Mouse (Mus musculus): ENCODE data around the gene Abhd17c. TPM values are rescaled to one million over a fixed set of nuclear protein-coding genes. Genes with fewer than 3 reads are reported as not detected.

Gene Abhd17c
- polyA plus RNA-seq (2017; shearing (Covaris generic)) = 48.3 TPM

DNA sequence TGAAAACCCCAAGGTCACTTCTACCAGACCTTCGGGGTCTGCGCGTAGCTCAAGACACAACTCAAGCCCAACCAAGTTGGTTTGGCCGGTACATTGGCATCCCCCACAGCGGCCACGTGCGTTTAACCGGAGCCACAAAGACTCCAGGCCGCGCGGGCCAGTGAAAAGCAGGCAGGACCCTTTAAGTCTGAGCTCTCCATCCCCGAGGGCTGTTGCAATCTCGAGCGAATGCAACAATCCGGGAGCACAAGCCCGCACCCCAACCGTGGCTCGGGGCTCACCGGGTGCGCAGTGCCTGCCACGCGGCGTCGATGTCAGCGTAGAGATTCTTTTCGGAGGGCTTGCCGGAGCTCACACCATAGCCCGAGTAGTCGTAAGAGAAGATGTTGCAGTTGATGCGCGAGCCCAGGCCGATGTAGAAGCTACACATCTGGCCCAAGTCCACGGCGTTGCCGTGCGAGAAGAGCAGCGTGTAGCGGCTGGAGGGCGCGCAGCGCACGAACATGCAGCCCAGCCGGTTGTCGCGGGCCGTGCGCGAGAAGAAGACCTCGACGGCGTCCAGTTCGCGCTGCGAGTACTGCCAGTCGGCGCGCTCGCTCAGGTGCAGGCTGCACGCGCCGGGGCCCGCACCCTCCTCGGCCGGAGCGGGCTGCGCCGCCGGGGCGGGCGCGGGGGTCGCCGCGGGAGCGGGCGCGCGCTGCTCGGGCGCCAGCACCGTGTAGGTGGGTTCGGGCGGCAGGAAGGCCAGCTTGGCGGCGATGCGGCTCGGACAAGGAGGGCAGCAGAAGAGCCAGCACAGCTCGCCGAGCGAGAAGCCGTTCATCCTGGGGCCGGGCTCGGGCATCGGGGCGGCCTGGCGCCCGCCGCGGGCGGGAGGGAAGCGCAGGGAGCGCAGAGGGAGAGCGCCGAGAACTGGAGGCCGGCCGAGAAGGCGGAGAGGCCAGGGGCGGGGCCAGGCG lies at the start of gene Abhd17c:
Gene Abhd17c (minus strand): TSS at position 893 of the 959 bp plus-strand sequence.

DNA sequence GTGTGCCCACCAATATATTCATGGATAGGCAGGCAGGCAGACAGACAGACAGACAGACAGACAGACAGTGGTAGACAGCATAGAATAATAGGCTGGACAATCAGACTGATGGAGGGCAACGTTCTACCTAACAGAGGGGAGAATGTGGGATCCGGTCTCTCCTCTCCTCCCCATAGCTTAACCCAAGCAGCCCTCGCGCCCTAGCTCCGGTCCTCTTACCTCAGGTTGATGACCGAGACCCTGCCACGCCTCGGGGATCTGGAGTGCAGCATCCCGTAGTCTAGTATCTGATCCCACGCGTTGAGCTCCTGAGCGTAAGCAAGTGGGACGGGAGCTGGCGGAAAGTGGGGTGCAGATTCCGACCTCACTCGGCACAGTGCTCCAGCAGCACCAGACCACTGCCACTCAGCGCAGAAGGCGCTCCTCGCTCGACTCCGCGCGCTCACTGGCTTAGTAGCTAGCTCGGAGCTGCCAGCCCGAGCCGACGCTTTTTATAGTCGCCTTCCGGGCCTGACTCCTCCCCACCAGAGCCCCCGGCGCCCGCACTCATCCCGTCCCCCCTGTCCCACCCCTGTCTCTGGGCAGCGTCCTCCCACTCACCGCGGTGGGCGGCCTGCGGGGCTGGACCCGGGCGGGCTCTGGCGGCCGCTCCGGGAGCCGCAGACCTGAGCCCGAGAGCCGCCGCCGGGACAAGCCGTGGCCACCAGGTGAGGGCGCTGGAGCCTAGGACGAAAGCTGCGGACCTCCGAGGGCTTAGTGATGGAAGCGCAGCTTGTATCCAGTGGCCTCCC lies 65.5 kb downstream of the Abhd17c start, which contains the start of gene Cemip:
Gene Cemip (minus strand): TSS at position 464 of the 791 bp plus-strand sequence.

Other genes with a start within 250 kb of the Abhd17c start
- gene Cemip, start 65.4 kb downstream of the Abhd17c start, polyA plus RNA-seq (2017; shearing (Covaris generic)) = 0.17 TPM

All from effector memory CD4-positive, alpha-beta T cell, adult 5 months (primary cell).